Mouse (Mus musculus) left cerebral cortex, adult 18-20 months (tissue): ENCODE results near the gene Ccnd3. TPM values are rescaled to one million over a fixed set of nuclear protein-coding genes. Genes with fewer than 3 reads are reported as not detected.
"Not testable (repeated sequence)": the region's sequence is repeated elsewhere in the genome, so short reads cannot be mapped to it uniquely, and the experiment has no call there.

Source experiments
- DNase-seq, 2 experiments: peaks; one replicate each; pipeline ENCODE4 v3.0.0; 2021 to 2022; ENCODE audit warnings: low spot score in 2 of 2, mixed read lengths in 1 of 2
- total RNA-seq, 2 experiments: library from RNA; stranded (reverse); gene quantifications; 2 replicates each; pipeline ENCODE4 v1.2.3; 2021

Ccnd3 gene
- total RNA-seq, 2 experiments from 2014 or later: 33.6 to 40.7 TPM

DNA sequence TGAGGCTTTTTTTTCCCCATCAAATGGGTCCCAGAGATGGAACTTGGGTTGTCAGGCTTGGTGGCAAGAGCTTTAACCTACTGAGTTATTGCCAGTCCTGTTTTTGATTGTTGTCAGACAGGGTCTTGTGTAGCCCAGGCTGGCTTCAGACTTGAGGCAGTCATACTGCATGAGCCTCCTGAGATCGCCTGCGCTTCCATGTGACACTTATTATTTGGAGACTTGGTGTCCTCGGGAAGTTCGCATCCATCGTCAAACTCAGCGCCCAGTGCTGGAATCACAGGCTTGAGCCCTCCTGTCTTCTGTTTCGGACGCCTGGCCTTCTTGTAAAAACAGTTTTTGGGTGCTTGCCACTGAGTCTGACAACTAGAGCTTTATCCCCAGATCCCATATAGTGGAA, 111.3 kb downstream of the Ccnd3 start:
- no peak for DNase-seq

DNA sequence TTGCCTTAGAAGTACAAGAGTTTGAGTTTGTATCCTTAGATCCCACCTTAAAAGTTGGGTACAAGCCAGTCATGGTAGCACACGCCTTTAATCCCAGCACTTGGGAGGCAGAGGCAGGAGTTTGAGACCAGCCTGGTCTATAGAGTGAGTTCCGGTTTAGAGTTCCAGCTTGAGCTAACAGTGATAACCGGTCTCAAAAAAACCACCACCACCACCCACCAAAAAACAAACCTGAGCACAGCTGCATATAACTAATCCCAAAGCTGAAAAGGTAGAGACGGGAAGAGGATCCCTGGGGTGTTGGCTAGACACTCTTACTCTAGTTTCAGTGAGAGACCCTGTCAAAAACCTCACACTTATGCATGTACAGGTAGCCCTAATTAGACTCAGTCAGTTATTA, 111.8 kb downstream of the Ccnd3 start:
- no peak for DNase-seq

DNA sequence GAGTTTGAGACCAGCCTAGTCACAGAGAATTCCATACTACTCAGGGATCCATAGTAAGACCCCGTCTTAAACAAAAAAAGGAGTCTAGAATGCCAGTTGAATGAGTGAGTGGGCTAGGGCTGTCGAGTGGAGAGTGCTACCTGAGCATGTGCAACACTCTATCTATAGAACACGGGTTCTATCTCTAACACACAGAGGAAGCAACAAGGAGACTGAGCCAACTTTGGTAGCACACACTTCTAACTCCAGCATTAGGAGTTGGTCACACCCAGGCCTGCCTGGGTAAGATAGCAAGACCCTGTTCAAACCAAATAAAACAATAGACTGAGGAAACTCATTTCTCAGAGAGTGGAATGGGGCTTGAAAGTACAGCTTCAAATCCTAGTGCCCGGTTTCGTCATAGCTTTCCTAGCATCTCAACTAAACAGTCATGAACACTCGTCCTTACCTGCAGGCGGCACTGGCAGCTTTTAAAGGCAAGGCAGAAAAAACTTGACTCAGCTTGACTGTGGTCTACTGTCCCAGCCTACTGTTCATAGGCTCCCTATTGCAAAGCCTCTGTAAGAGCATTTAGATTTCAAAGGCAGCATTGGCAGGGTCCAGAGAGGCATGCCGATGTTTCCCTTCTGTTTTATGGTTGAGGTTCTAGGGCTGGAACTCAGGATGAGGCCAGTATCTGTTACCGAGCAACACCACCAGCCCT, 112.9 kb downstream of the Ccnd3 start:
- DNase-seq: no peak

DNA sequence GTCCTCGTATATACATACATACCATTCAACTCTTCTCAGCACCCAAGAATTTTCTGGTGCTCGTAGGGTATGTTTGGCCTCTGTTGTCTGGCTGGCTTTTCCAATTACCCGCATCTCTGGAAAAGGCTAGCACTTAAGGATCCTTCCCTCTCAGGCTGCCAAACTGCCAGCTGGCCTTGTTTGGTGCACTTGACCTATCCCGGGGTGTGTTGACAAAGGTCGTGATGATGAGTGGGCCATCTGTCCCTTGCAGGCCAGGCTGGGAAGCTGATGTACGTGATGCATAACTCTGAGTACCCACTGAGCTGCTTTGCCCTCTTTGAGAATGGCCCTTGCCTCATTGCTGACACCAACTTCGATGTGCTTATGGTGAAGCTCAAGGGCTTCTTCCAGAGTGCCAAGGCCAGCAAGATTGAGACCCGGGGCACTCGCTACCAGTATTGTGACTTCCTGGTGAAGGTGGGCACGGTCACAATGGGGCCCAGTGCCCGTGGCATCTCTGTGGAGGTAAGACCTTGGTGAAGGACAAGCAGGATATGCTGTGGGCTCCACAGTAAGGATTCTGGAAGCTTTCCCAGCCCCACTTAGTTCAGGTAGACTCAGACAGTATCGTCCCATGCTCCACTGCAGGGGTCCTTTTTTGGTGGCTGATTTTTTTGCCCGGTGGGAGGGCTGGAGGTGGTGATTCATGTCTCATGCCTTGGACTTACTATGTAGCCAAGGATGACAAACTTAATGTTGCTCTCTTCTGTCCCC, 113.9 kb downstream of the Ccnd3 start:
- DNase-seq: no peak

DNA sequence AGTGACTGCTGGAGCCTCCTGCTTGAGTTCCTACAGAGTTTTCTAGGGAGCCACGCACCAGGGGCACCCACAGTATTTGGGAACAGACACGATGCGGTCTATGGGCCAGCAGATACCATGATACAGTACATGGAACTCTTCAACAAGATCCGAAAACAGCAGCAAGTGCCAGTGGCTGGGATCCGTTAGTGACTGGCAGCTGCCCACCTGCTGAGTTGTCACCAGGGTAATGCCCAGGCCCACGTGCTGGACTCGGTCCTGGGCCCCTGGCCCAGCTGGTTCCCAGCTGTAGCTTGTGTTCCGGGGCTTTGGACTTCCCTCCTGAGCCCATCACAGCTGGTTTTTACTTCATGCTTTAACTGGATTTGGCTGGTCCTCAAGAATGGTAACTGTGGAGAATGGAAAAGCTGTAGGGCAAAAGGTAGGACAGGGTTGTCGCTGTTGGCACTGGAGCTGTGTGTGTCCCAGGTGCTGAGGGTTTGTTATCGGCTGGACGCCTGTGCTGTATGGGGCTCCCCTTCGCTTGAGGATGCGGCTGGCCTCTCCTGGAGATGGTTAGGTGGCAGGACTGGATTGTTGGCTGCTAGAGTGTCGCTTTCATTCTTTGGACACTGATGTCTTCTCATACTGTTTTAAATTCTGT, 118.2 kb downstream of the Ccnd3 start:
- DNase-seq: no peak

DNA sequence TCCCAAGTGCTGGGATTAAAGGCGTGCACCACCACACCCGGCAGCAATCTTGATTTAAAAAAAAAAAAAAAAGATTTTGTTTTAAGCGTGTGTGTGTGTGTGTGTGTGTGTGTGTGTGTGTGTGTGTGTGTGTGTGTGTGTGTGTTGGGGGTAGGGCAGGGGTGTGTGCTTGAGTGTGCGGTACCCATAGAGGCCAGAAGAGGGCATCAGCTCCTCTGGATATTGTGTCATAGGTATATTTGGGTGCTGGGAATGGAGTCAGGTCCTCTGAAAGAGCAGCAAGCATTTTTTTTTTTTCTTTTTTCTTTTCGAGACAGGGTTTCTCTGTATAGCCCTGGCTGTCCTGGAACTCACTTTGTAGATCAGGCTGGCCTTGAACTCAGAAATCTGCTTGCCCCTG, 119.7 kb downstream of the Ccnd3 start:
- DNase-seq: not testable (repeated sequence)

DNA sequence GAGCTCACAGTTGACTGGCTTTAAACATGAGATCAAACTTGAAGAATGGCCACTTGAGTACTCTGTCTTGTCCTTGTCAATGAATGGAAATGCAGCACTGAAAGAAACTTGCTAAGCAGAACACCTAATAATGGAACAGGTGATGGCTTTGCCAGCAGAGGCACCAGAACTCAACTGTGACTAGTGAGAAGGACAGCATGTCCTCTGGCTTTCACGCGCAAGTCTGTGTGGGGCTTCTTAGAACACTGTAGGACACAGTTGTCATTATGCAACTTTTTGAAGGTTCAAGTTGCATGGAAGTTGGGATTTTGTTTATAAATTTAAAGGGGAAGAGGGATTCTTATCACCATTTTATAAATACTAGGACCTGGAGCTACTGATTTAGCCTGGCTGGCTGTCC, 120.2 kb downstream of the Ccnd3 start:
- no peak for DNase-seq

DNA sequence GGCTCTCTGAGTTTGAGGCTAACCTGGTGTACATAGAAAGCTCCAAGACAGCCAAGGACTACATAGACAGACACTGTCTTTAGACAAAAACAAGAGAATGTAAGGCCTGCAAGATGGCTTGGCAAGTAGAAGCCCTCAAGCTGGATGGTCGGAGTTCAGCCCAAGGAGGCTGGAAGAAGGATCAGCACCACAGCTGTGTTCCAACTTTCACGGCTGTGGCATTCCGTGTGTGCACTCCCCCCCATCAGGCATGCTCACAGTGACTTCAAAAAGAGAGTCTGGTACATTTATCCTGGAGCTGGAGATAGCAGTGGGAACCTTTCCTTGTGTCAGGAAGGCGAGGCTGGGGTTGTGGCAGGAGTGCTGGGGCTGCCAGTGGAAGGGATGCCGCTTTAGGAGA, 121.2 kb downstream of the Ccnd3 start:
- no peak for DNase-seq

DNA sequence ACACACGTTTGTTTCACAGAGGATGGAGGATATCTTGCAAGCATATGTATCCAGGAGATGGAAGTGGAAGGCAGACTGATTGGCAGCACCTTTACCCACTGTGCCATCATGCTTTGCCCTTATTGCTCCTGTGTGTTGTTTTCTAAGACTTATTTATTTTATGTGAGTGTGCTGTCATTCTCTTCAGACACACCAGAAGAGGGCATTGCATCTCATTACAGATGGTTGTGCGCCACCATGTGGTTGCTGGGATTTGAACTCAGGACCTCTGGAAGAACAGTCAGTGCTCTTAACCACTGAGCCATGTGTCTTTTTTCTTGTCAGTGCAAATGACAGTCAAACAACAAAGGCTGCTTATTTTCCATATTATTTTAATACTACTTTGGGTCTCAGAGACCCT, 122.9 kb downstream of the Ccnd3 start:
- no peak for DNase-seq

DNA sequence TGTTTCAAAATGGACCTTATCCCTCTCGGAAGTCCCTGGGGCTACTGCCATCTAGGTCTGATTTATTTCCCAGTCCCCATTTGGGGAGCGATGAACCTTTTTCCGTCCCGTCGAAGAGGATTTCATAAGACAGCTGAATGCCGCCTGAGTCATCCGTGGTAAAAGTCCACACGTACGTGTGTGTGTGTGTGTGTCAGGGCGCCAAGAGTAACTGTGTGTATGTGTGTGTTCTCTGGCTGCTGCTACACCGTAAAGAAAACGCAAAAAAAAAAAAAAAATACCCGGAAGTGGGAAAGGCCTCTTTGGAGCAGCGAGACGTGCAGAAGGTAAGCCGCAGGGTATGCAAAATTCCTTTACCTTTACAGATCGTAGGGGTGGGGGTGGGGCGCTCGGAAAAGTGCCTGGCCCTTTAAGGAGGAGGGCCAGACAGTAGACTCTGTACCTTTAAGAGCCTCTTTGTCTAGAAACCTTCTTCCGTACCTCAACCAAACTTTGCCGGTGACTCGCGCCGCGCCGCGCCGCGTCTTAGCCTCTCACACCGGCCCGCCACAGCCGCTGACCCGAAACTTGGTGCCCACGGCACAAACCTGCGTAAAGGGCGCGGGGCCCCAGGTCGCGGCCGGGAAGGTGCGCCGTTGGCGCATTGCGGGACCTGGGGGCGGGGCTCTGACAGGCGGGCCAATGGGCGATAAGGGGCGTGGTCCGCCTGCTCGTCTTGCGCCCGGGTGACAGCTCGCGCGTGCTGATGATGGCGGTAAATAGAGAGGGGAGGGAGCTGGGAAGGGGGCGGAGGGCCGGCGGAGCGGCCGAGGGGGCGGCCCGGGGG, 124.2 kb downstream of the Ccnd3 start:
- peak; percentile 89 to 93 for DNase-seq

DNA sequence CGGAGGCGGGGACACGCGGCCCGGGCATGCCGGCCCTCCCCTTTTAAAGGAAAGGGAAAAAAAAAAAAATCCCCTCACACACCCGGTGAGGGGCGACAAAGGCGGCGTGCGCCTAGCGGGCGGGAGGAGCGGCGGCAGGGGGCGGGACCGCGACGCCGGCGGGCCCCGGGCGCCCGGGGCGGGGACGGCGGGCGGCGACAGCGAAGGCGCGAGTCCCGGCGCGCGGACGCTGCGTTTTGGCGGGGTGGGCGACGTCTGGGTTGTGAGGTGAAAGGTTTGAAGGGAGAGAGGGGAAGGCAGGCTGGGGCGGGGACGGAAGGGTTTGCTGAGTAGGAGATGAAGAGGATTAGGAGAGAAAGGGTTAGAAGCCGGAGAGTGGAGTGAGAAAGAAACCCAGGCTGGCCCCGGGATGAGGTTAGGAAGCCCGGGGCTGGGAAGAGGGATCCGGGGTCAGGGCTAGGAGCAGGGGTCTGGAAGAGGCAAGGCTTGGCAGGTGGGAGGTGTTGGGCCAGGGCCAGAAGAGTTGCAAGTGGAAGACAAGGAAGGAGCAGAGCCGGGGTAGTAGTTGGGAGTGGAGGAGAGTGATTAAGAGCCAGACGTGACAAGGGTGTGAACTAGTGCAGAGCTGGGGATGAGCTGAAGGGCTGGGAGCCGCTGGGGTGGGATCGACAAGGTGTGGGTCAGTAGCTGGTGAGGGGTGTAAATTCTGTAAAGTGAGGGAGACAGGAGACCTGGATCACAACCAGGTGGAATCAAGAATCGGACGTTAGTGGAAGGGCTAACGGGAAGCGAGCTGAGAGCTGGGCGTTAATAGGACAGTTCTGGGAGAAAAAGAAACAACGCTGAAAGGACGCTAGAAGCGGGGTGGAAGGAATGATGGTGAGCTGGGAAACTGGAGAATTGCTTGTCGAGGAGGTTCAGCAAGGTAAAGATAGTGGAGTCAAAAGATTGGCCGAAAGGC, 125.1 kb downstream of the Ccnd3 start:
- DNase-seq: peak; percentile 24 to 30

DNA sequence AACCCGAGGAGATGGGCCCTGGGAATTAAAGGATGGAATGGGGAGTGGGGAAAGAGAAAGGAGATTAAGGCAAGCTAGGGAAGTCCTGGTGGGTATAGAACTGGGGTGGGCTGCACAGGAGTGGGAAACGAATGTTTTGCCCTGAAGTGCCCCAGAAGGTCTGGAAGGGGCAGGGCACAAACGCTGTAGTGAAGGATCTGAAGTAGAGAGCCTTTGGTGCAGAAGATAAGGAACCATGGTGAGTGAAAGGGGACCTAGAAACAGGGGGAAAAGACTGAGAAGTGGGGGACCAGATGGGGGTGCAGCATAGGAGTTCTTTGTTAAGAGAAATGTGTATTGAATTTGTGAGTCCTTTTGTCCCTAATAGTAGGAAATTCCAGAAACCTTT, 125.8 kb downstream of the Ccnd3 start, which contains the start of gene Usp49:
Gene Usp49 (plus strand): TSS at position 13 of the 388 bp plus-strand sequence.
- no peak for DNase-seq

DNA sequence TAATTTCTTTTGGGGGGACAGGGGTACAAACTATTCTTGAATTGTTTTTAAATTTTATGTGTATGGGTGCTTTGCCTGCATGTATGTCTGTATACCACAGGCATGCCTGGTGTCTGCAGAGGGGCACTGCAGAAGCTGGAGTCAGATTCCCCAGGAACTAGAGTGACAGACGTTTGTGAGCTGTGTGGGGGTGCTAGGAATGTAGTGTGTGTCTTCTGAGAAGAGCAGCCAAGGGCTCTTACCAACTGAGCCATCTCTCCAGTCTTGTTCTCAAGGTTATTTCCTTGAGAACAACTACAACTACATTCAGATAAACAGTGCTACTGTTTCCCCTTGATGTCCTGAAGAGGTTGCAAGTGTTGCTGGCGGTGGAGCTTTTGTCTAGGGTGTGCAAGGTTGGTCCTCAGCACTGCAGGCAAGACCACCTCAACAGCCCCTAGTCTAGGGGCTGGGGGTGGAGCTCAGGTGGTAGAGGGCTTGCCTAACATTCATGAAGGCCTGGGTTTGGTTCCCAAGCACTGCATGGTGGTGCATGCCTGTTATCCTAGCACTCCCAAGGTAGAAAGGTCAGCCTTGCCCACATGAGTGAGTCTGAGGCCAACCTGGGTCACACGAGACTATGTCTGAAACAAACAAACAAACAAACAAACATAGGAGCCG, 127.5 kb downstream of the Ccnd3 start:
- no peak for DNase-seq

DNA sequence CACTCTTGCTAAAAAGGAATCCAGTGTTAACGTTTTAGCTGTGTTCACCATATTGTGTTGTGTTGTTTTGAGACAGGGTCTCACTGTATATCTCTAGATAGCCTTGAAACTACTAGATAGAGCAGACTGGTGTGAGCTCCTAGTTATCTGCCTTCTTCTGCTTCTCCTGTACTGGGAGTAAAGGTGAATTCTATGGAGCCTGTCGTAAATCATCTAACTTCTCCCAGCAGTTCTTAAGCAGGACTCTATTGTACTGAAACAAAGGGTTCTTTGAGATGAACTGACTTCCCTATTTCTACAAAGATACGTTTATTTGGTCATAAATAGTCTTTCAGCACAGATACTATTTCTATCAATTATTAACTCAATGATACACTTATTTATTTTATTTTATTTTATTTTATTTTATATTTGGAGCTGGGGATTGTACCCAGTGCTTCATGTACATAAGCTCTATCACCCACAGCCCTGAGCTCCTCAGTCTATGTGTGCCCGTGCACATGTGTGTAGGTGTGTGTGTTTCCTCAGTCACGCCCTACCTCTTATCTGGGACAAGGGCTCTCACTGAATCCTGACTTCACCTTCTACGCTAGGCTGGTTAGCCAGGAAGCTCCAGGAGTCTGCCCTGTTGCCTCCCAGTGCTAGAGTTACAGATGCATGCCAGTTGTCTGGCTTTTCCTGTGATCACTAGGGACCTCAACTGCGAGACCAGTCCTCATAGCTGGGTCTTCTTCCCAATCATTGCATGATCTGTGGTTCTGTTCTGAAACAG, 129.3 kb downstream of the Ccnd3 start:
- no peak for DNase-seq

DNA sequence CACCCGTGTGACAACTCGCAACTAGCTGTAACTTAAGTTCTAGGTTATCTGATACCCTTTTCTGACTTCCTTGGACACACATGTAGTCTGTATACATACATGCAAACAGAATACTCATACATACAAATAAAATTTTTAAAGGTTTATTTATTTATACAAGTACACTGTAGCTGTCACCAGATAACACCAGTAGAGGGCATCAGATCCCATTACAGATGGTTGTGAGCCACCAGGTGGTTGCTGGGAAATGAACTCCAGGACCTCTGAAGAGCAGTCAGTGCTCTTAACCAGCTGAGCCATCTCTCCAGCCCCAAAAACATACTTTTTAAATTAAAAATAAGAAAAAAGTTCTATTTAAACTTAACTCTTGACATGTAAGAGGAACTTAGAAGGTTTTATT, 138.1 kb downstream of the Ccnd3 start:
- no peak for DNase-seq

DNA sequence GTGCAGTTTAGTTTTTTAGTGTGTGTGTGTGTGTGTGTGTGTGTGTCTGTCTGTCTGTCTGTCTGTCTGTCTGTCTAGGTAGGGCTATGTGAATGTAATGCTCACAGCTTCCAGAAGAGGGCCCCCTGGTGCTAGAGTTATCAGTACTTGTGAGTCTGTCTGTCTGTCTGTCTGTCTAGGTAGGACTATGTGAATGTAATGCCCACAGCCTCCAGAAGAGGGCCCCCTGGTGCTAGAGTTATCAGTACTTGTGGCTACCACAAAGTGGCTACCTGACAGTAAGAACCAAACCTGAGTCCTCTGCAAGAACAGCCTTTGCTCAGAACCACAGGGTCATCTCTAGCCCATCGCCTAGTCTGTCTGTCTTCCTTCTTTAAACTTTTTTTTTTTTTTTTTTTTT, 141.8 kb downstream of the Ccnd3 start:
- peak; percentile 22 to 30 for DNase-seq

DNA sequence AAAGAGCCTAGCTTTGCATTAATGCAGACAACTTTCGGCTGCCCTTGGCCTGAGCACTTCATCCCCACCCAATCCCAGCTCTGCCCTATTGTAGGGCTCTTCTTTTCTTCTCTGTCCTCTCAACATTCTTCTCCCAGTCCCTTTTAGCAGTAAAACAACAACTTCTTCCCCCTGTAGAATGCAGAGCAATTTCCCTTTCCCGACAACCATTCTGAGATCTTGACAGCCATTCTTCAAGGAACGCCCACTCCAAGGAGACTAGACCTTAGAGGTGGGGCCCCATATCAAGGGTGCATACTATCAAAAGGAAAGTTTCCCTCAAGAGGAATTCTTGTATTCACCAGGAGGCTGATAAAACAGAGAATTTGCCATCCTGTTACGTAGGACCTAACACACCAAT, 144.1 kb downstream of the Ccnd3 start:
- no peak for DNase-seq
